Mouse (Mus musculus) left cerebral cortex, postnatal 36 days (tissue): ENCODE data around the gene Fgfrl1. TPM values are rescaled to one million over a fixed set of nuclear protein-coding genes. Genes with fewer than 3 reads are reported as not detected.
"Not testable (repeated sequence)": the region's sequence is repeated elsewhere in the genome, so short reads cannot be mapped to it uniquely, and the experiment has no call there.

Experiments used
- DNase-seq, 2 experiments: peaks; one replicate each; pipeline ENCODE4 v3.0.0; 2021 to 2022; ENCODE audit warnings: low spot score in 2 of 2, mixed read lengths in 1 of 2
- intact Hi-C: fragments of 180-260 bp; cut with DNase I; formaldehyde crosslinking; loops from one replicate; pipeline ENCODE4 v1.15.1; 2025
- total RNA-seq, 2 experiments: library from RNA; stranded (reverse); gene quantifications; 2 replicates each; pipeline ENCODE4 v1.2.3; 2021

Fgfrl1 gene
- total RNA-seq, 2 experiments from 2014 or later, result 16.4 to 23.8 TPM

DNA sequence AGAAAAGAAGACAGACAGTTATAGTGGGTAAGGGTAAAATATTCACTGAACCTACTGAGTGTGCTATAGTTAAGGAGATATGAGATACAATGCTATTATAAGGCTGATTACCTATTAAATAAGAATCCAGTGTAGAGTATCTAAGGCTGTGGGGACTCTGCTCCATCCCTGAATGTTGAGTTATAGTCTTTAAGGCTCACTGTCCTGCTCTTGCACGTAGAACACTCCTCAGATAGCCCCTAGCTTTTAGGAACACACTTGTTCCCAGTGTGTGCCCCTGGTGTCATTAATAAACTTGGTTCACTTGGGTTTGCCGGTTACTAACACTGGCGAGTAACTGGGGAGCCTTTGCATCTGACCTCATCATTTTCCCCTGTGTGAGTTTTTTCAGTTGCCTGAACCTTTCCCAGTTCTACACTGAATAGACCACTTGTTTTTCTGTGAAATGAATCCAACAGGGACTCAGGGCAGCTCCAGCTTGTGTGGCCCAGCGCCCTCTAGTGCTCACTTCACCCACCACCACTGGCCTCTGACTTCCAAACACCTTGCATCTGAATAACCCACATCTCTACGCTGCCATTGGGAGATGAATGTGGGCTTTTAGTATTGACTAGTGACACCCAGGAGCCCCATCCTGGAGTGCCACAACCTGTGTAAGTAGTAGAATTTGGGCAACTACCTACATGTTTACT, 34.5 kb downstream of the Fgfrl1 start:
- DNase-seq, result peak; percentile 51 to 61
- intact Hi-C loops, result loop anchor here (2.0 kb wide), 2 partner anchors 34 to 58 kb away; partner anchors contain the start of genes Dgkq and Fgfrl1

- intact Hi-C loops, result loop anchor here (2.0 kb wide), 2 partner anchors 35 to 59 kb away; partner anchors contain the start of genes Dgkq and Fgfrl1
- DNase-seq, result no peak
Observed at GRCm38 (mm10) chr5:108727425-108727824, 35.2 kb downstream of the Fgfrl1 start.

DNA sequence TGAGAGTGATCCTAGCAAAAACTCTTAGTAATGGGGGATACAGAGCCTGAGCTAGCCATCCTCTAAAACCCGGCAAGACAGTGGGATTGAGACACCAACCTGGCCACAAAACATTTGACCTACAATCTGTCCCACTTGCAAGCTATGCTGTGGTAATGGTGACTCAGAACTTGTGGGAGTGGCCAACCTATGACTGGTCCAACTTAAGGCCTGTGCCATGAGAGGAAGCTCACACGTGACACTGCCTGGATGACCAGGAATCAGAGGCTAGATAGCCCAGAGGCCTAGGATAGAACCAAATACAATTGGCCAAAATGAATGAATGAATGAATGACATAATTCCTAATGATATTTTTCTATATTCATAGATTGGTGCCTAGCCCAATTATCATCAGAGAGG, 49.7 kb downstream of the Fgfrl1 start:
- intact Hi-C loops, result no loop called here
- DNase-seq, result no peak

- intact Hi-C loops, result no loop called here
- no peak for DNase-seq
Observed at GRCm38 (mm10) chr5:108742596-108742995, 50.4 kb downstream of the Fgfrl1 start.

DNA sequence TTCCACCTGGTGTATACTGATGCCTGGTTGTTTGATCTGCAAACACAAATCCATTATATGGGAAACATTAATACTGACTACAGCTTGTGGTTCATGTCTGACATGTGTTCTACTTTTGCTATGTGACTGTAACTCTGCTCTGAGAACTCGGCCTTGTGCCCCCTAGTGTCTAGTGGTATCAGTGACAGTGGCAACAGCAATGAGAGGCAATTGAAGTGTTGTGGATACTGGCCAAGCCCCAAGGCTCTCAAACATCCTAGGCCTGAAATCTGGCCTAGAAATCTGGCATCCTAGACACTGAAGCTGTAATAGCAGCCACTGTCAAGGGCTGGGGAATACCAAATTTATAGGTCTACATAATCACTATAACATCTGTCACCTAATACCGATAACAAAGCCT, 51.7 kb downstream of the Fgfrl1 start:
- intact Hi-C loops, result no loop called here
- no peak for DNase-seq

- DNase-seq, result no peak
- intact Hi-C loops, result no loop called here
Observed at GRCm38 (mm10) chr5:108744629-108745028, 52.4 kb downstream of the Fgfrl1 start.

GRCm38 (mm10) chr5:108750328-108751210, 58.4 kb downstream of the Fgfrl1 start:
- intact Hi-C loops, result no loop called here
- DNase-seq, result no peak

DNA sequence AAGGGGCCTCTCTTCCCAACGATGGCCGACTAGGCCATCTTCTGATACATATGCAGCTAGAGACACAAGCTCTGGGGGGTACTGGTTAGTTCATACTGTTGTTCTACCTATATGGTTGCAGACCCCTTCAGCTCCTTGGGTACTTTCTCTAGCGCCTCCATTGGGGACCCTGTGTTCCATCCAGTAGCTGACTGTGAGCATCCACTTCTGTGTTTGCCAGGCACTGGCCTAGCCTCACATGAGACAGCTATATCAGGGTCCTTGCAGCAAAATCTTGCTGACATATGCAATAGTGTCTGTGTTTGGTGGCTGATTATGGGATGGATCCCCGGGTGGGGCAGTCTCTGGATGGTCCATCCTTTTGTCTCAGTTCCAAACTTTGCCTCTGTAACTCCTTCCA, 59.1 kb downstream of the Fgfrl1 start:
- DNase-seq, intact Hi-C loops: not testable (repeated sequence)

Other genes with a start within 250 kb of the Fgfrl1 start
- gene Mfsd7a, start 243.5 kb upstream of the Fgfrl1 start, total RNA-seq, result under 1 TPM; 0.94 to 0.97 TPM
- 10 to 100 TPM; 51.8 to 56.5 TPM for gene Pcgf3, start 231.2 kb upstream of the Fgfrl1 start, total RNA-seq
- gene Cplx1, start 142.4 kb upstream of the Fgfrl1 start, total RNA-seq, result 100 to 1,000 TPM; 644 to 792 TPM
- 10 to 100 TPM; 98.1 to 98.8 TPM for gene Gak, start 62.6 kb upstream of the Fgfrl1 start, total RNA-seq
- gene Tmem175, start 62.6 kb upstream of the Fgfrl1 start, total RNA-seq, result 10 to 100 TPM; 40.7 to 41.4 TPM
- gene Idua, start 32.1 kb upstream of the Fgfrl1 start, total RNA-seq, result 10 to 100 TPM; 13.8 to 18.8 TPM
- 10 to 100 TPM; 40.5 to 57.7 TPM for gene Dgkq, start 22.7 kb upstream of the Fgfrl1 start, total RNA-seq
- gene Slc26a1, start 16.8 kb upstream of the Fgfrl1 start, total RNA-seq, result under 1 TPM; 0.93 to 0.94 TPM
- gene Rnf212, start 82.6 kb downstream of the Fgfrl1 start, total RNA-seq, result not detected
- not detected for gene Tmed11, start 103.0 kb downstream of the Fgfrl1 start, total RNA-seq
- gene Vmn2r8, start 116.5 kb downstream of the Fgfrl1 start, total RNA-seq, result not detected
- not detected for gene Vmn2r9, start 160.2 kb downstream of the Fgfrl1 start, total RNA-seq